Mouse (Mus musculus) heart, embryonic 10.5 days (tissue): ENCODE results near the gene Ubp1. TPM values are rescaled to one million over a fixed set of nuclear protein-coding genes. Genes with fewer than 3 reads are reported as not detected.

Source experiments
- polyA plus RNA-seq: library from polyadenylated mRNA; unstranded; fragments of >200 nt; fragmentation: Nextera tagmentation; extraction: Ambion mirVana; gene quantifications from 2 replicates; pipeline ENCODE4 v1.2.1, GENCODE M21; 2016

Ubp1 gene
- polyA plus RNA-seq, 1 experiment from 2014 or later: 38.3 TPM

Other genes with a start within 250 kb of the Ubp1 start
- 67.7 and 78.6 TPM in 2 replicates for gene Pdcd6ip, start 222.7 kb upstream of the Ubp1 start, polyA plus RNA-seq
- 24.3 and 28.3 TPM in 2 replicates for gene Clasp2, start 189.5 kb upstream of the Ubp1 start, polyA plus RNA-seq
- gene Fbxl2, start 115.3 kb downstream of the Ubp1 start, polyA plus RNA-seq: 2.3 and 3.5 TPM in 2 replicates
- 0.14 and 0.49 TPM in 2 replicates for gene Susd5, start 126.2 kb downstream of the Ubp1 start, polyA plus RNA-seq